Mouse (Mus musculus) liver, embryonic 14.5 days (tissue): ENCODE results near the gene Hook1.

ENCODE experiments used
- CTCF ChIP-seq: IDR thresholded peaks from 2 replicates; pipeline ENCODE4 v1.5.1; 2016; ENCODE audit warnings: antibody characterized with exemption, low read depth, control low read depth
- EP300 ChIP-seq: IDR thresholded peaks from 2 replicates; pipeline ENCODE4 v1.6.1; 2016; ENCODE audit warnings: antibody characterized with exemption, low read depth

DNA sequence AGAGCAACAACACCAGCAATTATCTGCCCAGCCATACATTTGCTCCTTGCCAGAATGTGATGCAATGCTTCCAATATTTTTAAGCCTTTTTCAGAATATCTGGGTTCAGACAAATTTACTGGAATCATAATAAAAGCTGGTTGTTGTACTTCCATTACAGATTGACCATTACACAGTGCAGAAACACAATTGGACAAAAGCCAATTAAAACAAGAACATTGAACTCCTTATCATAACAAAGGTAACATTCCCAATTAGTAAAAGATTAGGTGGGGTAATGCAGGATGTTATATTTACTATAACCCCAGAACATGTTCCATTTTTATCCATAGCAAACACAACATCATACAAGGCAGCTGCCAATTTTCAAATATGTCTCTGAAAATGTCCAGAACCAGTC lies 13.7 kb upstream of the Hook1 start:
- no peak for TF ChIP-seq CTCF
- TF ChIP-seq EP300, result no peak
